Comparison of ENCODE assay signal across 8 mouse cellular contexts in the genomic region with DNA sequence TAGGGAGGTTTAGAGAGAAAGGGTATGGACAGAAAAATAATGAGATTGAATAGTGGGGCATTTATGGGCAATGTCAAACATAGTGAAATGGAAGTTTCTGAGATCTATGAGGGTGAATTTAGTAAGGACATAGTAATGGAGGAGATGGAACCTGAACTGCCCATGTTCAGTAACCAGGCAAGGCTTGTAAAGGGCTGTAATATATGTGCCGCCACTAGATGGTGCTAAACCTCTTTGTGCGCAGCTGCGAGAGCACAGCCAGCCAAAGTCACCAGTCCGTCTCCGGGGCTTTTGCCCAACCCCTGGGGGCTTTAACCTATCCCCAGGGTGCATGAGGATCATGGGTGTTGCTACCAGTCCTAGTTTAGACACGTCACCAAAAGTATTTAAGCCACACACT.
DNase-seq lines count a peak whose midpoint lies in the region; ATAC-seq and TF ChIP-seq lines count a peak whose summit lies in the region.
"Not testable (repeated sequence)": the region's sequence is repeated elsewhere in the genome, so short reads cannot be mapped to it uniquely, and the experiment has no call there.

No protein-coding gene starts in this region.

- peak; percentile 81; the same call in 1 of the 2 replicates for ATAC-seq in kidney, embryonic 14.5 days (ENCODE audit: low FRiP score, low TSS enrichment)
- ATAC-seq in midbrain, postnatal 0 days (ENCODE audit: low FRiP score), result 0 out of 2 replicates have a peak, but pooled peaks have one; percentile 65

- not testable (repeated sequence) for H3K4me1 ChIP-seq in kidney, embryonic 14.5 days (ENCODE audit: control insufficient read depth, insufficient read depth, low read length); midbrain, postnatal 0 days (ENCODE audit: insufficient read depth, low read length)

- H3K27me3 ChIP-seq in kidney, embryonic 14.5 days (ENCODE audit: control insufficient read depth, insufficient read depth, low read length); midbrain, postnatal 0 days (ENCODE audit: insufficient read depth, low read length); splenic B cell, adult 2 months (ENCODE audit: control insufficient read depth, insufficient read depth, low read length, poor library complexity, severe bottlenecking): not testable (repeated sequence)

- intact Hi-C loops in left cerebral cortex, postnatal 4 days (cut with DNase I), result loop anchor here (10.0 kb wide), 1 partner anchor 334 kb away; no protein-coding TSS in a partner anchor

- H3K4me3 ChIP-seq in kidney, embryonic 14.5 days (ENCODE audit: low read length); midbrain, postnatal 0 days (ENCODE audit: low read depth, low read length): not testable (repeated sequence)

- H3K27ac ChIP-seq in kidney, embryonic 14.5 days (ENCODE audit: low read depth, low read length); midbrain, postnatal 0 days (ENCODE audit: low read depth, low read length): not testable (repeated sequence)

- H3K9me3 ChIP-seq in kidney, embryonic 14.5 days (ENCODE audit: control insufficient read depth, low read length); midbrain, postnatal 0 days (ENCODE audit: low read length): not testable (repeated sequence)

- peak; percentile 75 to 76 for DNase-seq in B cell, adult 2 months
- peak; percentile 73 for DNase-seq in adrenal gland, postnatal 10 days
- DNase-seq in embryo, embryonic 9.5 days (ENCODE audit: extremely low spot score), result peak; percentile 19
- peak; percentile 15 for DNase-seq in heart, adult 8-10 months (ENCODE audit: low spot score)
- DNase-seq in left cerebral cortex, postnatal 4 days, result peak; percentile 31
- not testable (repeated sequence) for DNase-seq in midbrain, postnatal 0 days (ENCODE audit: low spot score)
- DNase-seq in splenic B cell, adult 2 months (ENCODE audit: low read depth, low spot score), result peak; percentile 42

- not testable (repeated sequence) for H3K4me2 ChIP-seq in kidney, embryonic 14.5 days (replicated peaks; ENCODE audit: low read depth, low read length); midbrain, postnatal 0 days (ENCODE audit: low read depth, low read length, poor library complexity, severe bottlenecking)

- TF ChIP-seq CTCF in midbrain, postnatal 0 days (IDR thresholded peaks at IDR 0.05), result peak; percentile 57

- 8% methylated on average over 3 of the region's 6 CpGs for WGBS in kidney, embryonic 14.5 days
- WGBS in midbrain, postnatal 0 days, result 2% methylated on average over 3 of the region's 6 CpGs

- H3K9ac ChIP-seq in kidney, embryonic 14.5 days (ENCODE audit: low read depth, low read length); midbrain, postnatal 0 days (replicated peaks; ENCODE audit: low read length, poor library complexity, severe bottlenecking): not testable (repeated sequence)

- H3K36me3 ChIP-seq in kidney, embryonic 14.5 days (ENCODE audit: control insufficient read depth, insufficient read depth, low read length); midbrain, postnatal 0 days (ENCODE audit: insufficient read depth, low read length); splenic B cell, adult 2 months (ENCODE audit: control insufficient read depth, insufficient read depth, low read length, poor library complexity, severe bottlenecking): not testable (repeated sequence)
